Mouse (Mus musculus) embryo, embryonic 10.5 days (tissue): ENCODE results near the gene Nos3.

Experiments used
- DNase-seq: peaks from one replicate; pipeline ENCODE4 v3.0.0-alpha.2; 2015; ENCODE audit warnings: low spot score

The Nos3 gene

DNA sequence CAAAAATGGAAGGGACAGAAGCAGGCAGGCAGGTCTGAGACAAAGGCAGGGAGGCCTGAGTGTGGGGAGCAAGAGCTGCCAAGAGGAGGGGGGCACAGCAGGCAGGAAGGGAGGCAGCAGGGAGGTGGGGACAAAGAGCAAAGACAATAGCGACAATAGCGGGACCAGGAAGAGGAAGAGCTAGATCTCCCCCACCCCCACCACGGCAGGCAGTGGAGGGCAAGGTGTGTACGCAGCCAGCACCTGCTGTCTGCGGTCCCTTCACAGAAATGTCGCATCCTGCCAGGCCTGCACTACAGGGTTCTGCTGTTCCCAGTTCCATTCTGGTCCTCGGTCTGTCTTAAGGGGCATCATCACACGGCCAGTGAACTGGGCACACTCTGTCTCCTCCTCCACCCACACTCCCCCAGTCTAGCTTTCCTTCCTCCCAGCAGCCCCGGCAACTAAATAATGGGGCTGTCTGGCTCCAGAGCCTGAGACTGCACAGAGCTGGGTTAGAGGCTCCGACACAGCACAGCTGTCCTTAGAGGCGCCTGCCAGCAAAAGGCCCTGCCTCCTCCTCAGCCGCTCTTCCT is 20.0 kb upstream of the Nos3 start:
- peak; percentile 53 for DNase-seq

DNA sequence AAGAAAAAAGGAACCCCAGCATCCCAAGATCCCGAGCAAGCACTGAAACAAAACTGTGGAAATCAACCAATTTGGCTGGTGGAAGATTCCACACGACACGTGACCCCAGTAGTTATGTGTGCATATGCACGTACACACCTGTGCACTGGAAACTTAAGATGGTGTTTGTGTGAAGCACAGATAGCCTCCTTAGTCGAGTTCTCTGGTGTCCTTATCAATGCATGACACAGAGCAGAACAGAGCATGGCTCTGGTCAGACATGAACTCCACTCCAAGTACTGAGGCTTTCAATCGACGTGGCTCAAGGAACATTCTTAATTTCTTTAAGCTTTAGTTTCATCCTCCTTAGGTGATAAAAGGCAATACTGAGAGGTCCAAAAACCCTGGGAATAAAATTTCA is 18.3 kb upstream of the Nos3 start:
- no peak for DNase-seq

DNA sequence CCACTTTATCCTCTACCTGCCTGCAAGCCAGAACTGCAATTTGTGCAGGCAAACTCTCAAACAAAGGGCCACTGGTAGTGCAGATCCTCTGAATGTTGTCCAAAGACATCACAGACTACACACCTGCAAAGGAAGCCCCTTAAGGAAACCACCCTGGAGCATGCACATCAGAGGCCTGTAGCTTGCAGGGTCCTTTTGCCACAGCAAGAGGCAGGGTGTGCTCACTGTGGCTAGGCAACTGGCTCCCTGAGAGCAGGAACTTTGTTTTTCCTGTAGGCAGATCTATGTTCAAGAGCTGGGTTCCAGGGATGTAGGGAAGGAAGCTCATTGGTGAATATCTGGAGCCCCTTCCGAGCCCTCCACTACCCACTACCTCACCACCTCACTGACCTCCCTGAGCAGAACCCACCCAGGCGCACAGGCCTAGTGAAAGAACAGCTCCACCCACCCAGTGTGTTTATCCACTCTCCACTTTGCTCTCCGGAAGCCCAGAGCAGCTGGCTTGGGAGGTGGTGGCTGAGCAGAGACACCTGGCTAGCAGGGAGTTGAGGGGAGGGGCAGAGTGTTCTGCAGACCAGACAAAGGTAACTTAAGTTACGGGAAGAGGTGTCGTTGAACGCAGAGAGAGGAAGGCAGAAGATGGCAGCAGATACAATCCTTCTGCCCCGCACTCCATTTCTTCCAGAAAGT is 17.3 kb upstream of the Nos3 start:
- DNase-seq = no peak

GRCm38 (mm10) chr5:24348128-24348527 is 16.5 kb upstream of the Nos3 start:
- peak; percentile 75 for DNase-seq

- no peak for DNase-seq
Observed at GRCm38 (mm10) chr5:24348546-24348945, 16.1 kb upstream of the Nos3 start.

DNA sequence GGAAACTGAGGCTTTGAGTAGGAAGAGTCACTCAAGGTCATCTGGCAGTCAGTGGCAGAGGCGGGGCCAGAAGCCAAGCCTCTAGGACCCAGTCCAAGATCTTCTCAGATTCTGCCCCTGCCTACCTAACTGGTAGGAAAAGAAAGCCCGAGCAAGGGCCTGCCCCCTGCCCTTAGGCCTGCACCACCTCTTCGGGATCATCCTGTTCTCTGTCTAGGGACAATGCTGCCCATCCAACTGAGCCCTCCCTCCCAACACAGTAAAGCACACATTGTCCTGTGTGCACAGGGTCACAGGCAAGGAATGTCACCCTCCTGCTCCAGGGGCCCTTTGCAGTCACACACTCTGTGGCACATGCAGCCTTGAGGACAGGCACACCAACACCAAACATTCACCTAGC is 14.5 kb upstream of the Nos3 start:
- DNase-seq = no peak

GRCm38 (mm10) chr5:24350531-24351250 is 13.9 kb upstream of the Nos3 start:
- DNase-seq = no peak

DNA sequence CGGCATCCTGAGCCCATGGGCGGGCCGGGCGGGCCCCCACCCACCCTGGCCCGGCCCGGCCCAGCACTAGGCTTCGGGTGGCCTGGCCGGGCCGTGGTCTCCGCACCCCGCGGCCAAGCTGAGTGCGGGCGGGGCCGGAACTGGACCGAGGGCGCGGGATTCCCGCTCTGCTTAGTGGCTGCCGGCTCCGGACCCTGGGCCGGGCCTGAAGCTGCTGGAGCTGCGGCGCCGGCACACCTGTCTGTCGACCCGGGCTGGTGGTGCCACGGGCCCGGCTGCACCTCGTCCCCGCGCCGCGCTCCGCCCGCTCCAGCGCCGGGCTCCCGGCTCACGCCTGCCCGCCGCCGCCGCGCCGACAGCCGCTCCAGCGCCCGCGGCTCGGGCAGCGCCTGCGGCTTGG is 13.3 kb upstream of the Nos3 start, which contains the start of gene Kcnh2:
TSS of gene Kcnh2 (minus strand) at position 327 of the 400 bp plus-strand sequence.
- no peak for DNase-seq

- DNase-seq = peak; percentile 90
Observed at GRCm38 (mm10) chr5:24351701-24352171, 12.9 kb upstream of the Nos3 start.

DNA sequence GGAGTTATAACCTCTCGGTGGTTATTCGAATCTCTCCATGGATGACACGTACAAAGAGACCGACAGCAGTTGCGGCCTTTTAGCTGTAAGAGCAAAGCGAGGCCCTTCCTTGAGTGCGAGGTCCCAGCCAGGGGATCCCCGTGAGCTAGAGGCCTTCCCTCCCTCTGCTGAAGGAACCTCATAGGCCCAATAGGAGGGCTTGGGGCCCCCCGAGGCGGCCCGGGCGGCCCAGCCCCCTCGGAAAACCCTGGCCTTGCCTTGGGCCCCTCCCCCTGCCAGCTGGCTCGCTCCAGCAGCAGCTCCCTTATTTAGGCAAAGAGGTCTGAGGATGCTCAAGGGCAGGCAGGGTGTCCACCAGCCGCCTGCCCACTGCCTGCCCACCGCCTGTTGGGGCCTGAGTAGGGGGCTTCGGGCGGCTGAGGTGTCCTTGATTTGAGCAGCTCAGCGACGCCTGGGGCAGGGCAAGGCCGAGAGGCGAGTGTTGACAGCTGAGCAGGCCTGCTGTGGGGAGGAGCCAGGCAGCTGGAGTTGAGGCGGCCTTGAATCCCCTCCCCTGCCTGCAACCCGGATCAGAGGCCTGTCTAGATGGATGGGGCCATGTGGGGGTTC is 12.3 kb upstream of the Nos3 start:
- DNase-seq = peak; percentile 78

GRCm38 (mm10) chr5:24353327-24353726 is 11.3 kb upstream of the Nos3 start:
- no peak for DNase-seq

DNA sequence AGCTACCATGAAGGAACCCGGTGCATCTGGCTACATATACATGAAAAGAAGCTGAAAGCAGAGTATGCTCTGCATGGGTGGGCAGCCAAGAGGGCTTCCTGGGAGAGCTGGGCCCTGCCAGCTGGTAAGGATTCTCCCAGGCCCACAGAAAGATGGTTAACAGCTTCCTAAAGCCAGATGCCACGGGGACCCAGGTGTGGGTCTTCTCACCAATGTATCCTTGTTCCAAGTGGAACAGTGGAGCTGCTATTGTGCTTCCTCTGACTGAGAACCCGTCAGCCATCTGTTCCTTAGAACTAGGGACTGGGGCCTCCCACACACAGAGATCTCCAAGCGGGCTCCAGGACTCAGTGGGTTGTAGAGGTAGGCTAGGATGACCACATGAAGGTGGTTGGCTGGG is 7.8 kb upstream of the Nos3 start:
- no peak for DNase-seq

GRCm38 (mm10) chr5:24357461-24357860 is 7.1 kb upstream of the Nos3 start:
- DNase-seq = peak; percentile 97

GRCm38 (mm10) chr5:24360792-24361454 is 3.7 kb upstream of the Nos3 start:
- DNase-seq = peak; percentile 92

DNA sequence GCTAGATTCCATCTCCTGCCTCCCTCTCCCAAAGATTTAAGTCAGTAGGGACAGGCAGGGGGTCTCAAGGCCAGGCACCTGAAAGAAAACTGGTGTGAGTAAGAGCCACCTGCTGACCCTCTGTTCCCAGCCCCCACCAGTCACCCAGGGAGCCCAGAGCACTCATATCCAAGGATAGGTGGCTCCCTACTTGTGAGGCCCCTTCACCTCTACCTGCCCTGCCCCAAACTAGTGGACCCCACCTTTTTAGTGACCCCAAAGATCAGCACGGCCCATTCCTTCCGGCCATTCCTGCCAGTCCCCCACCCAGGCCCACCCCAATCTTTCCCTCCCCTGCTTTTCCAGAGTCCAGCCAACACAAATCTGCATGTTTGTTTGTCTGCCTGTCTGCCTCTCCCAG is 1.1 kb upstream of the Nos3 start:
- no peak for DNase-seq

GRCm38 (mm10) chr5:24364061-24364460 is 549 bp upstream of the Nos3 start:
- no peak for DNase-seq

- DNase-seq = no peak
Observed at GRCm38 (mm10) chr5:24364963-24365362, 353 bp downstream of the Nos3 start.

GRCm38 (mm10) chr5:24365528-24365927 is 918 bp downstream of the Nos3 start:
- no peak for DNase-seq

DNA sequence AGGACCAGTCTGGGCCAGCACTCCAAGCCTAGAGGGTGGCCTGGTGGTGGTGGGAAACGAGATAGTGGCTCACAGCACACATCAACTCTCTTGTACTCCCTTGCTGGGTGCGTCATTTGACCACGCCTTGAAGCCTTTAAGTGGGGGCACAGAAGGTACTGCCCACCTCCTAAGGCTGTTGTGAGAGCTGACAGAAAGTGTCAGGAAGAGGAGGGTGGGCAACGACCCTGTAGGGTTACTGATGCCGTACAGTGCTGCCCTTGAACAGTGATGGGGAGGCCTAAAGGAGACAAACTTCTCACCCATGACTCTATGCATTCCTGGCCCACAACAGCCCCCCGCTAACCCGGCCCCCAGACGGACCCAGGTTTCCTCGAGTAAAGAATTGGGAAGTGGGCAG is 1.8 kb downstream of the Nos3 start:
- DNase-seq = no peak

DNA sequence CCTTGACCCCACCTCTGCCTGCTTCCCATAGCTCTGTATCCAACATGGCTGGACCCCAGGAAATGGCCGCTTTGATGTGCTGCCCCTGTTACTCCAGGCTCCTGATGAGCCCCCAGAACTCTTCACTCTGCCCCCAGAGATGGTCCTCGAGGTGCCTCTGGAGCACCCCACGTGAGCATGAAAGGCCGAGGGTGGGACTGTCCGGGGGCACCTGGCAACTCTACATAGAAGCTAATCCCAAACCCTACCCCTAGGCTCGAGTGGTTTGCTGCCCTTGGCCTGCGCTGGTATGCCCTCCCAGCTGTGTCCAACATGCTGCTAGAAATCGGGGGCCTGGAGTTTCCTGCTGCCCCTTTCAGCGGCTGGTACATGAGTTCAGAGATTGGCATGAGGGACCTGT is 5.2 kb downstream of the Nos3 start:
- DNase-seq = no peak

DNA sequence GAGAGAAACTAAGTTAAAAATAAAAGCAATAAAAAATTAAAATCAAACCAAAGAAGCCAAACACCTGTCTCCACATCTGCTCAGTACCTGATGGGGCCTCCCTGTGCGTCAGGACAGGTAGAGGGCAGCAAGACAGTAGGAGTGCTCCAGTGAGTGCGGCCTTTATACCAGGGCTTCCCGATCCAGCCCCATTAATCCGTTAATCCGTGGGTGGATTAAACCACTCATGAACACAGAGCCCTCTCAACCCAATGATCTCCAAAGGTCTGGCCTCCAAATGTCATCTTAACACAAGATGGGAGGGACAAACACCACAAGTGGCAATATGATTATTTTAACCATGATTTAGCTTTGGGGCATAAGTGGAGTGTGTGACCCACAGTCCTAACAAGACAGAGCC is 9.2 kb downstream of the Nos3 start:
- no peak for DNase-seq

DNA sequence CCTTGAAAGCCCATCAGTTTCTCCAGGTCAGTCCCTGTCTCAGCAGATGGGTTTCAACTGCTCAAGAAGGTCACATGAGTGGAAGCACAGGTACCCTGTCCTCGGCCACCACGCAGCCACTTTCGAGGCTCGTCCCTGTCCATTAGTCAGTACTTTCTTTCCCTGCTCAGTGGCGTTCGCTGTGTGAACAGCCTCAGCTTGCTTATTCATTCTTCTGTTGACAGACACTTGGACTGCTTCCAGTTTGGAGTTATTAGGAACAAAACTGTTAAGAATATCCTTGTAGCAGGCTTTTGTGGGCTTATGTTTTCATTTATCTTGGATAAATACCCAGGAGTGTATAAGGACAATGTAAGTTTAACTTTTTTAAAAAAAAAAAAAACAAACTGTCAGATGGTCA is 9.6 kb downstream of the Nos3 start:
- DNase-seq = no peak
